Mouse (Mus musculus) common myeloid progenitor, adult 5-6 weeks (primary cell): Measurements from ENCODE around the gene Cdh13. TPM values are rescaled to one million over a fixed set of nuclear protein-coding genes. Genes with fewer than 3 reads are reported as not detected.

Experiments used
- ATAC-seq: replicated peaks from 2 replicates; pipeline ENCODE4 v1.8.0; 2016; ENCODE audit warnings: low read depth, mild to moderate bottlenecking, moderate TSS enrichment, inconsistent platforms; ENCODE audit not compliant: poor library complexity, severe bottlenecking
- total RNA-seq: library from RNA; stranded (forward); fragments of 200-1000, 187-1606 nt; gene quantifications from 2 replicates; pipeline ENCODE4 v1.2.3, GENCODE M21; 2017

The Cdh13 gene
- not detected in 2 replicates for total RNA-seq

DNA sequence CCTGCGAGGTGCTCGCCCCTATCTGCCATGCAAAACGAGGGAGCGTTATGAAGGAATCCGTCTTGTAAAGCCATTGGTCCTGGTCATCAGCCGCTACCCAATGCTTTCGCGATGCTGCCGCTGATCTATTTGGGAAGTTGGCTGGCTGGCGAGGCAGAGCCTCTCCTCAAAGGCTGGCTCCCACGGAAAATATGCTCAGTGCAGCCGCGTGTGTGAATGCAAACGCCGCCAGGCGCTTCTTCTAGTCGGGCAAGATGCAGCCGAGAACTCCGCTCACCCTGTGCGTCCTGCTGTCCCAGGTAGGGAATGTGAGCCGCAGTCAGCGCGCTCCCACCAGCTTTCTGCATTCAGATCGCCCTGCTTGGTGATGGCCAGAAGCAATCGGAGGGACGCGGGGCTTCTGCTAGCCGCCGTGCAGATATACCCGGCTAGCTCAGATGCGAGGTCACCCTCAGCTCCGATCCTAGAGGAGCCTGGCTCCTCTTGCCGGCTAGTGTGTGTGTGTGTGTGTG, at the start of gene Cdh13:
Gene Cdh13 (plus strand): TSS at position 134 of the 512 bp plus-strand sequence.
- no peak for ATAC-seq

DNA sequence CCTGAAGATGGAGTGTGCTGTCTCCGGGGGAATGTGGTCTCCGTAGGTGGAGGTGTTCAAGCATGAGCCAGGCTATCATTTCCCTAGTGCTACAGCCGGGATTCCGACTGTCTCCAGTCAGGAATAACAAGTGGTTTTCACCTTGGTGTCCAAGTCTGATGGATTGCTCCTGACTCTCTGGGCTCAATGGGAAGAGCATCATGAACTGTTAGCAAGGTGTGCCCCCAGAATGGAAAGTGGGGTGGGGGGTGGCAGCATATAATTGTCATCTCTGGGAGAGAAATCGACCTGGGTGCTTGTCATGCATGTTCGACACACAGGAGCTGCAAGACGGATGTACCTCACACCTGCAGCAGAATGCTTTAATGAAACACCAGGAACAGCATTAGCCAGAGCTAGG, 47.9 kb upstream of the Cdh13 start:
- ATAC-seq: no peak

DNA sequence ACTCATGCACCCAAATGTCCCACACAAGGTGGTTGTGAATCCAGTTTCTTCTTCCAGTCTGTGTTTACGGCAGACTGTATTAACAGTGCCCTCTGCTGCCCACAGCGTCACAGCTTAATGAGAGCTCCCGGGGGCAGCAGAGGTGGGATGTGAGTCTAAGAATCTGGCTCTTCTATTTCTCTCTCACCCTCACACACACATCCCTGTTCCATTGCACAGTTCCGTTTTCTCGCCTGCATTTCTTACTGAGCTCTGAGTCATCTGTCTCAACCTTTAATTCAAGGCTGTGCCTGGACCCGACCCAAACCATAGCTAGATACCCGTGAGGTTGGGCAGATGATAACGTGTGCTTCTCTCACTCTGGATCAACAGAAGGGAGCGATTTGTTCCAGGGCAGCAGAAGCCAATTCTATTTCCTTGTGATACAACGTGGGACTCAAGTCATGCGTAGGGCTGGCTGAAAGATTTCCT, 46.3 kb upstream of the Cdh13 start:
- no peak for ATAC-seq

DNA sequence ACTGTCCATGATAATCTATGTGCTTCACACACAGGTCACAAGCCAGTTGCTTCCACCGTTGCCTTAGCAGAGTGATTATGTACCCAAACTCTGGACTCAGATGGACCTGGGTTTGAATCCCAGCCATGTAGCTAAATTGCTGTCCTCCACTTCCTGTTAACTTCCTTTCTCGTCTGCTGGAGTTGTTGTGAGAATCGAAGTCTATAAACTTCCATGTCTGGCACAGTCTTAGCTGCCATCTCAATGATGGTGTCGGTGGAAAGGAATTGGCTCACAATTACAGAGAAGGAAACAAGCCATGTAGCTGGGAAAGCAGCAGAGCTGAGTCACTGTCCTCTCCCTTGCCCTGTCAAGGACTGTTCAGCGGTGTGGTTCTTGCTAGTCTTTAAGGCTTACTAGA, 45.4 kb upstream of the Cdh13 start:
- no peak for ATAC-seq

DNA sequence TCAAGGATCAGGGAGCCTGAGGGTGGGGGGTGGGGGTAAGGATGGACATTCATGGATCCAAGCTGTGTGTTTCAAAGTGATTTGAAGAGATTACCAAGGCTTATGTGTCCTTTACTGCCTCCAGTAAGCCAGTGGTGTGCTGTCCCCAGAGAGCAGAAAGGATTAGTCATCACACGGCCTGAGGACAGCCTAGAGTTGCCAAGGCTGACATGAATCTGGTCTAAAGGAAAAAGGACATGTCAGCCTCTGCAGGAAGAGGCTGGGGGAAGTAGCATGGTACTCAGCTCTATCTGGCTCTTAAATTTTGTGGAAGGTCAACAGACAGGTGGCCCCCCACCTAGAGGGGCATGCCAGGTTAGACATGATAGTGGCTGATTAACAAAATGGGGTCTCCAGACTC, 44.3 kb upstream of the Cdh13 start:
- no peak for ATAC-seq

DNA sequence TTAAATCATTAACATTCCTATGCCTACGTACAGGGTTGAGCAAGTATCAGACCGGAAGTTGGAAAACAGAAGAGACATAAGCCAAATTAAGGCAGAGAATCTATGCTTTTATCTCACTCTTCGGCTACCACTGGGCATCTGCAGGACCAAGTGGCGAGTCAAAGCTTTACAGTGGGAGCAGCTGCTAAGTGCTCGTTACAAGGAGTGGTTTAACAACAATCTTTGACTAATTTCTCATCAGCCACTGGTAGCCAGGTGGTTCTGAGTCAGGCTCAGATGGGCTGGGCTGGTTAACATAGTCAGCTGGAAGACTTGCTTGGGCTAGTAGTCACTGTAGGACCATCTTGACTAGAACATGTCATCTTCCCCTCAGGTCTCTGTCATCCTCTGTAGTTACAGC, 34.2 kb upstream of the Cdh13 start:
- no peak for ATAC-seq

DNA sequence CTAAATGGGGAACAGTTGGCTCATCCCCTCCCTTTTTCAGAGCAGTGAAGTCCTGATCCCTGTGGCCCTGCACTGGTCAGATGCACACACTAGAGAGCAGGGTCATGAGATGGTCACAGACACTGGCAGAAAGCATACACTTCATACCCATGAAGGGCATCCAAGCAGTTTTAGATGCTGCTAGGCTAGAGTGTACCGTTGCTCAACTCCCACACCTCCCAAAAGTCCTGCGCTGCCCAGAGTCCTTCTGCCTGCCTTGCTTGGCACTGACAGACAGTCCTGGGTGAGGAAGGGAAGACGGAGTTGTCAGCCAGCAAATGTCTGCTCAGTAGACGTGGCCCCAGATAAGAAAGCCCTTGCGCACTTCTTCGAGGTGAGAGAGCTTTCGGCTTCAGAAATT, 33.6 kb upstream of the Cdh13 start:
- ATAC-seq: no peak

DNA sequence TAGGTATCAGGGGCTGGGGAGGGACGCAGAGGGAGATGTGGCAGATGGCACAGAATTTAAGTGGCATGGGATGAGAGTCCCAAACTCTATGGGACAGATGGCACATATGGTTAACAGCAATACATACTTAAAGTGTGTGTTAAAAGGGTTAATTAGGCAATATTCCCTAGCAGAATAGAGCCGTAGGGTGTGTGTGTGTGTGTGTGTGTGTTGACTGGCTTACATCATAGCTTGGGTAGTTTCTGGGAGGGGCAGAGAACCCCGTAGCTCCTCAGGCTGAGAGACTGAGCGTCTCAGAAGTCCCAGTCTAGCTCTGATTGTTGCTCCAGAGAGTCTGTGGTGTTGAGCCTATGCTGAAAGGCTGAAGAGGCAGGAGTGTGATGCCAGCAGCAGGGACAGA, 20.4 kb upstream of the Cdh13 start:
- ATAC-seq: no peak

DNA sequence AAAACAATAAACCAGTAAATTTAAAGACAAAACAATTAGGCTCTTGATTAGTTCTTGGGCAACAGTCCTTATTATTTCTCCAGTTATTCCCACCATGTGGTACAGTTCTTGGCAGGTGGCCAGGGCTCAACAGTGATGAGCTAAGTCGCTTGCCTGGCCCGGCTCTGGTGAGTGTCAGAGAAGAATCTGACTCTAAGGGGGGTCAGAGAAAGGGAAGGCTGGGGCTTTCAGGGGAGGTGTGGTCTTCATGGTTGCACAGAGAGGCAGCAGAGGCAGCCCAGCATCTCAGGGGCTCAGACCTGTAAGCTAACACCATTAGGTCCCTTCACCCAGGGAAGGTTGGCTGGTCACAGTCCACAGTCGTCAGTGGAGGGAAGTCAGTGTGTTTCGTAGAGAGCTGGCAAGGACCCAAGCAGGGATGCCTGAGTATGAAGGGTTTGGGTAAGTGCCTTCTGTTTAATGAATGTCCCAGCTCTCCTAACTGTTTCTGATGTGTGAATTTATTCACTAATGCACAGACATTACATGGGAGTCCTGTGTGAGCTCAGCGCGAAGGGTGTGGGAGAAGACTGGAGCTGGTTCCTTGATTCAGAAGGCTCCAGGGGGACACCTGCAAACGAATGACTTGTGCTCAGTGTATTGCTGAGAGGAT, 12.7 kb upstream of the Cdh13 start:
- ATAC-seq: no peak

DNA sequence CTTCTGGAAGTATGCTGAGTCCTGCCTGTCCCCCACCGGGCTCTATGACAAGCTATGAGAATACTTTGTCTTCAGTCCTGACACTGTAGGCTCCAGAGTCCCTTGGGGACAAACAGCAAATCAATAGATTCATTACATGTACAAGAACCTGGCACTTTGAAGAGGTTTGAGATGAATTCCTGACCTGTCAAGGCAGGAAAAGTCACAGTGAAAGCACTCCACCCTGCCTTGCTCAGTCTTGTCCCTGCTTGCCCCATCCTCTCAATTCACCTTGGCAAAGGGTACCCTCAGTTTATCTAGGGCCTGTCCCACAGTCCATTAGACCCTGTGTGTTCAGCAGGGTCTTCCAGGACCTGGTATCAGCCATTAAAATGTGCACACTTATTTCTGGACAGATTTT, 11.0 kb upstream of the Cdh13 start:
- no peak for ATAC-seq

DNA sequence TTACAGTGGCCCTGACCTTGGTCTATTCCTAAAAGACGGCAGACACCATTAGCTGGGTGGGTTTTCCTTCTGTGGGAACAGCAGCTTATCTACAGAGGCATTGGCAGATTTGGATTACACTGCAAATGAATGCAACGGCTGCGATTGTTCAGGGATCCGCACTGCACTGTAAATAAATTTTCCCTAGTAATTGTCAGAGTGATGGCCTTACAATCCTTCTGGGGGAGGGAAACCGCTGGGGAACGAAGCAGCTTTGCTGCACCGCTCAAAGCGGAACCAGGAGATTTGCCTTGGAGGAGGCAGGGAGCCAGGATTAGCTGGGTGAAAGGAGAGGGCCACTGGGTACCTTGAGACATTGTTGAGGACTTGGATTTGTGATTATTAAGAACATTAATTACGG, 9.3 kb upstream of the Cdh13 start:
- ATAC-seq: no peak

DNA sequence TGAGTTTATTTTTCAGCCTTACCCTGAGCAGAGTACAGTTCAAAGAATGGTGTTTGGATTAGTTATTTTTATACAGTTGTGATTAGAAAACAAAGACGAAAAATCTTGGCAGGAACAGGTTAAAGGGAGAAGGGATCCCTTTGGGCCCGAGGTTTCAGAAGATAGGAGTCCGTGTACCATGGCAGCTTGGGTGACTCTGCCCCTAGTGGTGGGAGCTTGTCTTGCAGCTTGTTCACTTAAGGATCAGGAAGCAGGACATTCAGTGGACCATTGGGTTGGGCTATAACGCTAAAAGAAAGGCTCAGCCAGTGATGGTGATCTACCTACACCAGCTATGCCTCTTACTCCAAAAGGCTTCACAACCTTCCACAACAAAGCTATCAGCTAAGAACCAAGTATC, 8.8 kb upstream of the Cdh13 start:
- ATAC-seq: peak; percentile 65; the same call in 1 of the 2 replicates

DNA sequence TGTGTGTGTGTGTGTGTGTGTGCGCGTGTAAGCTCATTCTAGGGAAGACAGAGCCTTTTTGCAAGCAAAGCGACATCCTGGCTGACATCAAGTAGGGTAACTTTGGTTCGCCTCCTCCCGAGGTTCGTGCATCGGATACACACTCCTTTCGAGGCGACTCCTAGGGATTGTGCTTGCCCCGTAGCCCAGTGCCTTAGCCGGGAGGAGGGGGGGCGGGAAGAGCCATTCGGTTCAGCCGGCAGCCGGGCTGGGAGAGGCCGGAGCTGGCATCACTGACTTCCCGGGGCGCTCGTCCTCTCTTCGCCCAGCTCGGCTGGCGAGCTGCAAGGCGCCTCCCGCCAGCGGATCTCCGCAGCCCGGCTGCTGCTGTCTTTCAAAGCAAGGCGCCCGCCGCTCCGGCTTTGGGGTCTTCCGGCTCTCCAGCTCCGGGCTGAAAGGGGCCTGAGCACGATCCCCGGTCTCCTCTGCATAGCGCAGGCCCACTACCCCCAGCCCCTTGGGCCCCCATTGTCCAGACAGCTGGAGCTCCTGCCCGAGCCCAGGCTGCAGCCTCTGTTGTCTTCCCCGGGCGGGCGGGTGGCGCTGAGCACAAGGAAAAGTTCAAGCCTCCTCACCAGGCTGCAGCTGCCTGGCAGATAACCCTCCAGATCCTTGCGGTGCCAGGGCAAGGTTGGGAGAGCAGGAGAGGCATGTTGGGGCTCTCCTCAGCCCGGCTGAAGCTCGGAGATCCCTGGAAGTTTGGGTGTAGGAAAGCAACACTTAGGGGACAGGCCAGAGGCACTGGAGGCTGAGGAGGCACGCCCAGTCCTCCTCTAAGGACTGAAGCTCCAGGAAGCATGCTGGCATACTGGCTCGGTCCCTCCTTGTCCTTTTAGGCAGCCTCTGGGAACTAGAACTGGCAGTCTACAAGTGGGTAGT, 838 bp downstream of the Cdh13 start:
- no peak for ATAC-seq

DNA sequence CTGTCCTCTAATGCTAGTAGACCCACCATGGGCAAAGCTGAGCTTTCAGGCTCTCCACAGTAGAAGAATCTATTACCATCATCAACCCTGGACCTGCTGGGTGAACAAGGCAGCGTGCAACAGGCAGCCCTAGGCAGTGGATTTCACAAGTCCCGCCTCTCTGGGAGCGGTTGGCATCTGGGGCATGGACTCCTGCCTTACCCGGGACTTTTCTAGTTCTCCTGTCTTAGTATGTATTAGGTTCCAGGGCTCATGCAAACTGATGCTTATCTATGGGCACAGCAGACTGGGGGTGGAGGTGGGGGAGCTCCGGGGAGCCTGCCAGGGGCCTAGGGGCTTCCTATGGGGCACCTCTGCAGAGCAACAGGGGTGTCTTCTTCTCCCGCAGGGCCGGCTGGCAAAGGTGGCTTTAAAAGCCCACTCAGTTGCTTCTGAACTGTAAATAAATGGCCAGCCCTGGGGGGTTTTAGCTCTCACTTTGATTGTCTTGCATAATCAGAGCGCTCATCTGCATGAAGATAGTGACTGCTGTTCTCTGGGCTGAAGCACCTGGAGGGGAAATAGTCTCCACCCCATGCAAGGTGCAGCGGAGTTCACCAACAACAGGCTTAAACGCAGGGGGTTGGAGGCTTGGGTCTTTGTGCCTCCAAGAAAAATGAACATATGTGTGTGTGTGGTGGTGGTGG, 2.2 kb downstream of the Cdh13 start:
- ATAC-seq: no peak

DNA sequence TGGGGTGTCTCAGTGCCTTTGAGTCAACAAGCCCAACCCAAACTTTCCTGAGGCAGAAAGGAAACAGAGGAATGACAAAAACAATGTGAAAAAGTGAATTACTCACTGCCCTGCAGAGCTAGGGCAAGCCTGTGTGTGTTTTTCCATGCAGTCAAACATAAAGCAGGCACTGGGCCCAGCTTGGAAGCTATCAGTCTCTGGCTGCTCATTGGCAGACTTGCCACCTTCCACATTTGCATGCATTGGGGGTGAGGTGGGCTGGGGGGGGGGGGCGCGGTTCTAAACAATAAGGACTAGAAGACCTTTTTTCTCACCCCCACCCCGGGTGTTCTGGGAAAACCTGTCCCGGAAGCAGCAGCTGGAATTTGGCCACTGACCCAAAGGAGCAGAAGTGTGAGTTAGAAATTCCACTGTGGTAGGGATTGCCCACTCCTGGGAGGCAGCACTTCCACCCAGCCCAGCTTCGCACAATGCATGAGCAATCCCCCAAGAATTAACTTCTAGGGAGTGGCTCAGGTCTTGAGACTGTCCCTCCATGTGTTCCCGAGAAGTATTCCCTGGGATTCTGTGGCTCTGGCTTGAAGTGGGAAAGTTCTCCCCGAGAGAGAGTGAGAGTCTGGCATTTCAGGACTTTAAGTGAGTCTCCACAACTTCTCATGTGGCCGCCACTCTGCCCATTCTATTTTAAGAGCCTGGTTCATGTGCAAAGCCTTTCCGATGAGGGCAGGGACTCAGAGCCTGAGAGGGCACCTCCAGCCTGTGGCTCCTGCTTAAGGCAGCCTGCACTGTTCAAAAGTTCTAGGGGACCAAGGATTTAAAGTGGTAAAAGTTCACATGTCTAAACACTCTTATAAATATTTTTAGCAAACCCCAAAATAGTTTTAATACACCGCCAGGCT, 3.0 kb downstream of the Cdh13 start:
- ATAC-seq: no peak

DNA sequence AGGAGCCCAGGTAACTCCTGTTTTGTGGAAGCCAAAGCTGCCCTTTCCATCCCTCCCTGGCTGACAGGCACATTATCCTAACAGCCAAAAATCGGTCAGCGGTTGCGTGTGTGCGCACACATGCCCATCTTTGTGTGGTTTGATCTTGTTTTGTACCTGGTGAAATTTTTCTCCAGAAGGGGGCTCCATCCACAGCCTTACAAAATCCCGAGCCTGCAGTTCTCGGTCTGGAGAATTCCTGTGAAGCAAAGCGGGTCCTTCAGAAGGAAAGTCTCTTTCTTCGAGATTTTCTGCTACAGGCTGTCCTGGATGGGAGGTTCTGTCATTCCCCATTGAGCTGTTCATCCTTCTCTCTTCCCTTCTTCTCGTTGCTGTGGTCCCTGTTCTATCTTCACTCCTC, 4.0 kb downstream of the Cdh13 start:
- ATAC-seq: no peak

DNA sequence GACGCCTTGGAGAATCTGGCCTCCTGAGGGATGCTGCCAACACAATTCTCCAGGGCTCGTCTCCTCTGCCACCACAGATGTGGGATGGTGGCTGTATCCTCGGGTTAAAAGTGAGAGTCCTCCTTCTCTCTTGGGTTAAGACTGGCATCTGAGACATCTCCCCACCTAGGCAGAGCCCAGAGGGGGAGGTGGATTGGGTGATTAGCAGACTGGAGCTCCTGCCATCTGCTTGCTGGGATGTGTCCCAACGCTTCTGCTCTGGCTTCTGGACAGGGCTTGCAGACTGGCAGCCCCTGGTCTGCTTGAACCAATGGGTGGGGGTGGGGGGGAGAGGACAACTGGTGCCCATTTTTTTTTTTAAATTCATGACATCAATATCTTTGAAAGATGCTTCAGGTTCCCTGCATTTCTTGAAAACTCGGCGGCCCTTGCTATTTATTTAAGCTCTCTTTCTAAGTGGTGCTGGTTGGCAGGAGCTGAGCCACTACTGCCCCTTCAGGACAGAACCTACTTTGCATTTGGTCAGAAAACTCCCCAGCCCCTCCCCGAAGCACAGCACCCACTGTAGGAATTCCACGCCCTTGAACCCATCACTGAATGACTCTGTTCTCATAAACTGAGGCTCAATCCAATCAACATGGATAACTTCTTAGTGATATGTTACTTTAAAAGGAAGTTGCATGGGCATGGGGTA, 4.9 kb downstream of the Cdh13 start:
- ATAC-seq: no peak

DNA sequence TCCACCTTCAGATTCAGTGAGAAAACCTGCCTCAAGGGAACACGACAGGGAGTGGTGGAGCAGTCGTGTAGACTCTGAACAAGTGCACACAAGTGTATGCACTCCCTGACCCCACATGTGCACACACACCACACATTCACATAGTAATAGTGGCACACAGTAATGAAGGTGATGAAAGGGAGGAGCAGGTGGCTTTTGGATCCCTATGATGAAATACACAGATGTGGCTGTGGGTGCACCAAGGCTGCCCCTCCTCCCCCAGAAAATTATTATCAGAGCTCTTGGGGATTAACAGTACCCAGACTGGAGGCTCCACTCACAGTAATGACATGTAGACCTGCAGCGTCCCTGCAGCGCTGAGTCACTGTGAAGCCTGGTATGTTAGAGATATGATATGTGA, 5.6 kb downstream of the Cdh13 start:
- ATAC-seq: no peak

DNA sequence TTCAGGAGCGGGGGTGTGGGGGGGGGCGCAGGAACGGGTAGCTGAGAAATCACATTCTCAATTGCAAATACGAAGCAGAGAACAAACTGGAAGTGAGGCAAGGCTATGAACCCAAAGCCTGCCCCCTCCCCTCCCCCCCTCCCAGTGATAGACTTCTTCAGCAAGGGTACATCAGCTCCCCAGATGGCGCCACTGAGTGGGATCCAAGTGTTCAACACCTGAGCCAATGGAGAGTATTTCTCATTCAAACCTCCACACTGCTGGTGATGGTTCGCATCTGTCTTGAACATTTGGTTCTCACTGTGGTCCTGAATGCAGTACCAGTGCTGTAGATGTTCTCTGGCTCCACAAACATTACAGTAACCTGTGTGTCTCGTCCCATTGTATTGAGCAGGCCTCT, 6.0 kb downstream of the Cdh13 start:
- no peak for ATAC-seq
